Mouse (Mus musculus) kidney, embryonic 16.5 days (tissue): ENCODE data around the gene Kirrel3. TPM values are rescaled to one million over a fixed set of nuclear protein-coding genes. Genes with fewer than 3 reads are reported as not detected.

Source experiments
- ATAC-seq: fragments of 200-750 bp; cut with Nextera tagmentation; 2 replicates; pipeline ENCODE4 v1.8.0; 2017; ENCODE audit warnings: moderate TSS enrichment; ENCODE audit not compliant: low FRiP score, low TSS enrichment
- H3K27ac ChIP-seq: fragments of 300-500 bp; sonication (generic); 2 replicates; pipeline ENCODE4 v1.5.1; 2014; ENCODE audit warnings: low read length
- H3K27me3 ChIP-seq: fragments of 300-500 bp; sonication (generic); 2 replicates; pipeline ENCODE4 v1.6.1; 2014; ENCODE audit warnings: low read length, control low read depth, mixed read lengths; ENCODE audit not compliant: insufficient read depth
- H3K36me3 ChIP-seq: fragments of 300-500 bp; sonication (generic); 2 replicates; pipeline ENCODE4 v1.6.1; 2014; ENCODE audit warnings: low read length, control low read depth, mixed read lengths; ENCODE audit not compliant: insufficient read depth
- H3K4me1 ChIP-seq: fragments of 300-500 bp; sonication (generic); 2 replicates; pipeline ENCODE4 v1.6.1; 2014; ENCODE audit warnings: low read length, control low read depth, mixed read lengths; ENCODE audit not compliant: insufficient read depth
- H3K4me2 ChIP-seq: fragments of 300-500 bp; sonication (generic); replicated peaks from 2 replicates; pipeline ENCODE4 v1.6.1; 2014; ENCODE audit warnings: low read depth, low read length
- H3K4me3 ChIP-seq: fragments of 300-500 bp; sonication (generic); 2 replicates; pipeline ENCODE4 v1.5.1; 2014; ENCODE audit warnings: mild to moderate bottlenecking, low read length
- H3K9ac ChIP-seq: fragments of 300-500 bp; sonication (generic); replicated peaks from 2 replicates; pipeline ENCODE4 v1.6.1; 2014; ENCODE audit warnings: low read length
- H3K9me3 ChIP-seq: fragments of 300-500 bp; sonication (generic); 2 replicates; pipeline ENCODE4 v1.6.1; 2016; ENCODE audit warnings: low read length, control low read depth
- WGBS: fragments of 180-500 bp; shearing (Covaris S2); extraction: QIAGEN DNeasy Blood & Tissue Kit; methylation state at CpG from one replicate; pipeline ENCODE4 v1.1.7; 2014; 5-methylcytosine and 5-hydroxymethylcytosine counted together
- polyA plus RNA-seq: library from polyadenylated mRNA; unstranded; fragments of >200 nt; fragmentation: Nextera tagmentation; extraction: Ambion mirVana; gene quantifications from 2 replicates; pipeline ENCODE4 v1.2.1, GENCODE M21; 2015

The Kirrel3 gene
- polyA plus RNA-seq, 1 experiment from 2014 or later: 2.6 TPM

DNA sequence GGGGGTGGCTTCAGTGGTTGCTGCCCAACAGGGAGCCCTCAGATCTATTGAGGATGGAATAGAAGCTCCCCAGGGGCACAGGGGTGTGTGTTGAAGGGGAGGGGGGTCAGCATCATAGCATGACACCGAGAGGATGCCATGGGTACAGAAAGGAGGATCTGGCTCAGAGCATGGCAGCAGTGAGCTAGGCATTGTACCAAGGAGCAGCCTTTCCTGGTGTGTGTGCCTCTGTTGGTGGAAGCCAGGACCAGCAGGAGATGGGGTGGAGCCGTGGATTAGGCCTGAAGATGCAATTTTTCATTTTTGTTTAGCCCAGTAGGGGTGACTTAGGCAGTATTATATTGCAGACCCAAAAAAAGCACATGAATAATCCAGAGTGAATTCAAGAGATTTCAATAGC is 7.9 kb downstream of the Kirrel3 start:
- ATAC-seq: no peak
- H3K4me3 ChIP-seq: no peak overlapping the region
- WGBS: 39% methylated on average over 2 of the region's 2 CpGs

DNA sequence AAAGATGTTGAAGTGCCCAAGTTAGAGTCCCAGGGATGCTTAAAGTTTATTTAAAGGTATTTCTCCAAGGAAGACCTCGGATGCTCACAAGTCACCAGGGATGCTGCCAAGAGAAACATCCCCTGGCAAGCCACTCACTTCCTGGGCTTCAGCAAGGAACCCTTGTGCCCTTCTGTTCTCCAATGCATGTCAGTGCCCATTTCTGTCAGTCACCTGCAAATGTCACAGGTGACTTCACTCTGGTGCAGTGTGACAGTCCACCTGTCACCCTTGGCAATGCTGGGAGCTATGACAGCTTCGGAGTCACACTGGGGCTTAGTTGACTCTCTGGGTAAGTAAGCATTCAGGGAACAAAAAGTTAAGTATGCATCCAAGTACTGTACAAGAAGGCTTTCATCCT is 12.4 kb downstream of the Kirrel3 start:
- Histone ChIP-seq H3K36me3 (no peaks in the 10 kb centered on the region), H3K4me1 (no peaks in the 10 kb centered on the region), H3K9me3 (no peaks in the 10 kb centered on the region), H3K9ac (no peak overlapping the region), H3K4me2 (no peak overlapping the region), H3K27me3 (peaks cover 12% of the 10 kb centered on the region), H3K4me3 (no peak overlapping the region), H3K27ac (no peak overlapping the region)
- WGBS: 82% methylated on average over 2 of the region's 2 CpGs
- ATAC-seq: no peak

More for the DNA sequence above, 7.9 kb downstream of the Kirrel3 start:
- Histone ChIP-seq H3K4me1 (no peaks in the 10 kb centered on the region), H3K27me3 (peaks cover 52% of the 10 kb centered on the region), H3K27ac (no peak overlapping the region), H3K9me3 (no peaks in the 10 kb centered on the region), H3K4me2 (no peak overlapping the region), H3K9ac (no peak overlapping the region), H3K36me3 (no peaks in the 10 kb centered on the region)

DNA sequence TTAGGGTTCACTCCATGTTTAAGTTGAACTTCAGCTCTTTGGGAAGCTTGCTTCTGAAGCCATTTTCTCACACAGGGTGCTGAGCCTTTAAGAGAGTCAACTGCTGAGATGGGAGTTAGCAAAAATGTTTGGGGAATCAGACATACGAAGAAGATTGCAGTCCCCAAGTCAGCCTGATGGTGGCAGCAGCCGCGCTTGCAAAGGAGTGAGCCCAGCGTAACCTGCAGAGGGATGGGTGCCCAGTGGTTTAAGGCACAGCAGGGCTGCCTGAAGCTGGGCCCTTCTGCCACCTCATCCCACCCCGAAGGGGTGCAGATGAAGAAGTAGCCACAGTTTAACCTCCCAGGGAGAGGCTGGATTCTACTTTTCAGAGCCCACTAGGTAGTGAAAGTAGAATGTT is 13.0 kb downstream of the Kirrel3 start:
- no peaks in the 10 kb centered on the region for H3K36me3 ChIP-seq
- H3K27me3 ChIP-seq: peaks cover 9% of the 10 kb centered on the region
- H3K4me1 ChIP-seq: no peaks in the 10 kb centered on the region
- no peaks in the 10 kb centered on the region for H3K9me3 ChIP-seq
- H3K4me3 ChIP-seq: no peak overlapping the region
- H3K9ac ChIP-seq: no peak overlapping the region
- H3K4me2 ChIP-seq: no peak overlapping the region
- 3% methylated on average over 5 of the region's 5 CpGs for WGBS
- no peak overlapping the region for H3K27ac ChIP-seq
- no peak for ATAC-seq

DNA sequence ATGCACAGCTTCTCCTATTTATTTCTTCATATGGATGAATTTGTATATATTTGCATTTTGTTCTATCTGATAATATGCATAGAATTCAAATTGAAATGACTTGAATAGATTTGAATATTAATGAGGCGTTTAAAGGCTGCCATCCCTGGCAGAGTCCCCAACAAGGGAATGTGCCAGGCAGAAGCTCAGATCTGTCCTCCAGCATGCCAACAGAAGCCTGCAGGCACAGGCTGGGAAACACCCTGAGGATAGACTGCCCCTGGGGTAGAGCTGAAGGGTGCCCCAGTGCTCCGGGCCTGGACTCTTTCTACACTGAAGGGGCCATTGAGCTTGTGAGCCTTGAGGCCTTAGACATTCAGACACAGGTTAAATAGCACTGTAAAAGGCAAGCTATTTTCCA is 21.5 kb downstream of the Kirrel3 start:
- ATAC-seq: no peak
- Histone ChIP-seq H3K27me3 (no peaks in the 10 kb centered on the region), H3K4me3 (no peak overlapping the region), H3K27ac (no peak overlapping the region), H3K36me3 (no peaks in the 10 kb centered on the region), H3K9me3 (no peaks in the 10 kb centered on the region), H3K4me2 (no peak overlapping the region), H3K4me1 (no peaks in the 10 kb centered on the region), H3K9ac (no peak overlapping the region)
- WGBS: 80% methylated on average over 2 of the region's 2 CpGs

DNA sequence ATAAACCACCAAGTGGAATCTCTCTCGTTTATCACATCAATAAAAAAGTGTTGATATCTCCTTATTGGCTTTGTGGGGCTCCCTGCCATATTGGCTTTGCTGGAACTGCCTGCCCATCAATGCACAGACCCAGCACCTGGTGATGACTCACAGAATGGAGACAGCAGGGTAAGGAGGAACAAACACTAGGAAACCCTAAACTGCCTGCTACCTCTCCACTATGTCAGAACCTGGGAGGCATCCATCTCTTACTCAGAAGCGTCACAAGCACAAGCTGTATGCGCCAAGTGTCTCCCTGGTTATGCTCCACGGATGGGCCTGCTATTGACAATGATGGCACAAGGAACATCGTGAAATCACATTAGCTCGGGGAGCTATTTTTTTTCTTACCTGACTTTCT is 33.2 kb downstream of the Kirrel3 start:
- H3K27ac ChIP-seq: no peak overlapping the region
- no peaks in the 10 kb centered on the region for H3K36me3 ChIP-seq
- peaks cover 11% of the 10 kb centered on the region for H3K4me1 ChIP-seq
- H3K4me3 ChIP-seq: no peak overlapping the region
- 86% methylated on average over 6 of the region's 6 CpGs for whole genome bisulfite sequencing
- ATAC-seq: no peak
- no peak overlapping the region for H3K9ac ChIP-seq
- H3K9me3 ChIP-seq: no peaks in the 10 kb centered on the region
- H3K27me3 ChIP-seq: peaks cover 2% of the 10 kb centered on the region; the same call in 1 of the 2 replicates
- no peak overlapping the region for H3K4me2 ChIP-seq

DNA sequence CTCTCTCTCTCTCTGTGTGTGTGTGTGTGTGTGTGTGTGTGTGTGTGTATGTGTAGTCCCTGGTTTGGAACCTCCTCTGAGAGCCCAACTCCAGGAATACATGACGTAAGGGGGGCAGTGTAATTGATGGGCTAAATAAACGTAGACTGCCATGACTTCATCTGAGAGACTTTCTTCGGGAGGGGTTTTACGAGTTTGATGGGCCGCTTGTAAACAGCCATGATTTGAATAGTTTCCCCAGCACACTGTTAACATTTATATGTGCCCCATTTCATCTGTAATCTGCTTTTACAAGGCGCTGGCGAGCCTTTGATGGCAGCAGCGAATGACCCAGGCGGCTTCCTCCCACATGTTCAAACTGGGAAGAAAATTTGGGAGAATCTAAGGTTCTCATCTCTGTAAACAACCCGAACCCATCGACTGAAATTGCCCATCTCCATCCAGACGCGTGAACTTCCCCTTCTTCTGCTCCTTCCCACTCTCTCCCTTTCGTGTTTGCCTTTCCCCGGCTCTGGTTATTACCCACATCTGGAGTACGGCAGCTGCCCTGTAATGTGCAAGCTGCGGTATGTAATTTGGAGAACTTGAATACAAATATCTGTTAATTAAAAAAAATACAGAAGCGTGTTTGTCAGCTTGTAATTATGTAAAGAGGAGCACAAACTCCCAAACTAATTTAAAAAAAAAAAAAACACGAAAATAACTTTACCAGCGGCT is 34.7 kb downstream of the Kirrel3 start:
- Histone ChIP-seq H3K4me3 (no peak overlapping the region), H3K4me2 (no peak overlapping the region; the same call in 1 of the 2 replicates), H3K4me1 (peaks cover 11% of the 10 kb centered on the region), H3K36me3 (no peaks in the 10 kb centered on the region), H3K9ac (no peak overlapping the region), H3K9me3 (no peaks in the 10 kb centered on the region), H3K27me3 (peaks cover 2% of the 10 kb centered on the region; the same call in 1 of the 2 replicates), H3K27ac (no peak overlapping the region)
- 32% methylated on average over 20 of the region's 20 CpGs for WGBS
- ATAC-seq: no peak

DNA sequence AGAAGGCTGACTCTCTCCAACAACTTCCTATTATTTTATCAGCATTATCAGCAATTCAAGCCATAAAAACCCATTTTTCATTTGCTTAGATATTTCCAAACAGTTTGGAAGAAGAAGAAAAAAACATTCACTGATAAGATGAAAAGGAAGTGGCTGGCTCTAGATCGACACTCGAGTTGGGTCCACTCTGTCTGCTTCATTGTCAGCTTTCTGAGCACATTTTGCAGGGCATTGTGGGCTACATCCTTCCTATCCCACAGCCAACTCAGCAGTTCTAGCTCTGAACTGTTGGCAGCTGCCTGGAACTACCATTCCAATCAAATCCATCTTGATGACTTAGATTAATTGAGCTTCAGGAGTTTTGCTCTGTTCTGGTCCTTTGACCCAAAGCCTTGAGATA is 40.0 kb downstream of the Kirrel3 start:
- no peaks in the 10 kb centered on the region for H3K27me3 ChIP-seq
- no peak overlapping the region for H3K4me3 ChIP-seq
- H3K36me3 ChIP-seq: no peaks in the 10 kb centered on the region
- no peak overlapping the region for H3K9ac ChIP-seq
- WGBS: 56% methylated on average over 2 of the region's 2 CpGs
- no peak for ATAC-seq
- H3K27ac ChIP-seq: no peak overlapping the region
- no peak overlapping the region for H3K4me2 ChIP-seq
- H3K9me3 ChIP-seq: no peaks in the 10 kb centered on the region
- no peaks in the 10 kb centered on the region for H3K4me1 ChIP-seq

DNA sequence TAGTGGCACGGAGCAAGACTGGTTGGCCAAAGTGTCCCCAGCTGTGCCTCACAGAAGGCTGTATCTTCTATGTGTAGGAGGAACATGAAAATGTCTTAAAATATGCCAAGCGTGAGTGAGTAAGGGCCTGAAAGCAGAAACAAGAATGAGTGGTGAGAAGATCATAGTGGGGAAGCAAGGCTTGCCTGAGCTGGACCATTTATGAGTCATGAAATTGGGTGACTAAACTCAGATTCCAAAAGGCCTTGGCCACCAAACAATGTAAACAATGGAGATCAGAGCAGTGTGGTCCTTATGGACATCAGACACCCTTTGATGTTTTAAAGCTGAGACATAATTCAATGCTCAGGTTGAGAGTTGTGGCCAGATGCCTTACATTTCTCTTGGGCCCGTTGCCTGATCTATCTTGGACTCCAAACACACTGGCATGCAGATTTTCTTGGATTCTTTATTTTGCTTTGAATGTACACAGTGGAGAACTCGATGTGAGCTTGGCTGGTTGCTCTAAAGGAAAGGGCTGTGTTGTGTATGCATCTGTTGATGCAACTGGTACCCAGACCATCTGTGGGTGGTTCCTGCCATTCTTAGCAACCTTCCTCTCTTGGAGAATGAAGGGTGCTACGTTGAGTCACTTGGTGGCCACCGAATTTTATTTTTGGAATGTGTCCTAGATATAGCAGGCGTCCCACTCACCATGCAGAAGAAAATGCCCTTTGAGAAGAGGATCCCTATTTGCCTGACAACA is 53.1 kb downstream of the Kirrel3 start:
- H3K4me1 ChIP-seq: no peaks in the 10 kb centered on the region
- H3K36me3 ChIP-seq: no peaks in the 10 kb centered on the region
- no peak for ATAC-seq
- no peak overlapping the region for H3K4me3 ChIP-seq
- 77% methylated on average over 7 of the region's 7 CpGs for WGBS
- H3K9ac ChIP-seq: no peak overlapping the region
- no peaks in the 10 kb centered on the region for H3K9me3 ChIP-seq
- H3K4me2 ChIP-seq: no peak overlapping the region
- H3K27ac ChIP-seq: no peak overlapping the region
- H3K27me3 ChIP-seq: no peaks in the 10 kb centered on the region

DNA sequence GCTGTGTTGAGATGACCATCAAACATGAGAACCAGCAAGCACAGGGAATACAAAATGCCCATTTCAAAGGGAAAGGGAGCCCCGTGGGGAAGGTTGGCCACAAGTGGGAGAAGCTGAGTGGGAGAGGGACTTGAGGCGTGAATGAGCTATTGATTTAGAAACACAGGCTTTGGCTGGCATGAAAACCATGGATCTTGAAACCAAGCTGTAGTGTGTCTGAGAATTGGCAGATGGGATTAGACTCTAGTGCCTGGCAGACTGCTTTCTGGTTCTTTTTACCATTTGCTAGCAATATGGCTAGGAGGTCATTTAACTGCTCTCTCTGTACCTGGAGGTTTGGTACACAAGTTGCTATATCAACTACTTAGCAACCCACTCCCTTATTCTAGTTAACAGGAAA is 56.2 kb downstream of the Kirrel3 start:
- 73% methylated on average over 2 of the region's 2 CpGs for WGBS
- no peak overlapping the region for H3K4me3 ChIP-seq
- no peak overlapping the region for H3K9ac ChIP-seq
- H3K36me3 ChIP-seq: no peaks in the 10 kb centered on the region
- no peaks in the 10 kb centered on the region for H3K9me3 ChIP-seq
- H3K4me1 ChIP-seq: no peaks in the 10 kb centered on the region
- H3K27me3 ChIP-seq: no peaks in the 10 kb centered on the region
- H3K4me2 ChIP-seq: no peak overlapping the region
- H3K27ac ChIP-seq: no peak overlapping the region
- ATAC-seq: no peak

DNA sequence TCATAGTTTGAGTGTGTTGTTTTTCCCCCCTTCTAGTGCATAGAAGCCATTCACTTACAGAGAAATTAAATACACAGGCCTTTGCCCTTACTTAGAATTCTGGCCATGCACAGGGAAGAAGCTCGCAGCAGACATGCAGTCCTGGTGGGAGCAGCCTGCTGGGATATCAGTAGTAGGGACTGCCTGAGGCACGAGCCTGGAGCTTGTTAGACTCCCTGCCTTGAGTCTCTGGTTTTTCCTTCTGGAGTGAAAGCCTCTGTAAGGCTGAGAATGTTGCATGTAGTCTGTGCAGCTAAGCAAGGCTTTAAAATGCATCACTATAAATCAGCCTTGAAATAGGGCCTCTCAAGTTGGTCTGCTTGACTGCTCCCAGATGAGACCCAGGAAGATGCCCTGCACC is 70.0 kb downstream of the Kirrel3 start:
- no peak overlapping the region for H3K4me3 ChIP-seq
- no peaks in the 10 kb centered on the region for H3K36me3 ChIP-seq
- H3K27me3 ChIP-seq: no peaks in the 10 kb centered on the region
- no peak overlapping the region for H3K27ac ChIP-seq
- H3K4me2 ChIP-seq: no peak overlapping the region
- ATAC-seq: peak; percentile 39; the same call in 1 of the 2 replicates
- WGBS: 37% methylated on average over 2 of the region's 2 CpGs
- no peaks in the 10 kb centered on the region for H3K9me3 ChIP-seq
- H3K4me1 ChIP-seq: peaks cover 17% of the 10 kb centered on the region
- no peak overlapping the region for H3K9ac ChIP-seq
